Mouse (Mus musculus): Measurements from ENCODE around the gene 0610030E20Rik. TPM values are rescaled to one million over a fixed set of nuclear protein-coding genes. Genes with fewer than 3 reads are reported as not detected.
A peak's percentile ranks its signal among the peaks of the same experiment; 100 is the strongest.

The 0610030E20Rik gene
- total RNA-seq, 2 experiments from 2014 or later, result 11.4 TPM

- intact Hi-C loops (cut with DNase I; ENCODE audit: low total_unique reads), result no loop called here
- DNase-seq, result peak; percentile 92
Observed at GRCm38 (mm10) chr6:72345074-72345567, 2.0 kb upstream of the 0610030E20Rik start, which contains the start of gene Usp39. Gene Usp39 (minus strand): TSS chr6:72345184.

GRCm38 (mm10) chr6:72345633-72346032 lies 1.5 kb upstream of the 0610030E20Rik start:
- intact Hi-C loops (cut with DNase I; ENCODE audit: low total_unique reads), result no loop called here
- DNase-seq, result no peak

GRCm38 (mm10) chr6:72346261-72346660 lies 856 bp upstream of the 0610030E20Rik start:
- no peak for DNase-seq
- intact Hi-C loops (cut with DNase I; ENCODE audit: low total_unique reads), result no loop called here

GRCm38 (mm10) chr6:72348411-72348810 lies 1.3 kb downstream of the 0610030E20Rik start:
- intact Hi-C loops (cut with DNase I; ENCODE audit: low total_unique reads), result no loop called here
- no peak for DNase-seq

- DNase-seq, result no peak
- intact Hi-C loops (cut with DNase I; ENCODE audit: low total_unique reads), result no loop called here
Observed at GRCm38 (mm10) chr6:72350214-72350613, 3.1 kb downstream of the 0610030E20Rik start.

- DNase-seq, result no peak
- intact Hi-C loops (cut with DNase I; ENCODE audit: low total_unique reads), result no loop called here
Observed at GRCm38 (mm10) chr6:72352636-72353405, 5.7 kb downstream of the 0610030E20Rik start.

- intact Hi-C loops (cut with DNase I; ENCODE audit: low total_unique reads), result no loop called here
- no peak for DNase-seq
Observed at GRCm38 (mm10) chr6:72354025-72354424, 6.9 kb downstream of the 0610030E20Rik start.

GRCm38 (mm10) chr6:72355066-72355911 lies 8.2 kb downstream of the 0610030E20Rik start, which contains the start of gene Tmem150a:
Gene Tmem150a (plus strand): TSS chr6:72355447.
- DNase-seq, result peak; percentile 93
- intact Hi-C loops (cut with DNase I; ENCODE audit: low total_unique reads), result no loop called here

- no peak for DNase-seq
- intact Hi-C loops (cut with DNase I; ENCODE audit: low total_unique reads), result no loop called here
Observed at GRCm38 (mm10) chr6:72356001-72356532, 8.9 kb downstream of the 0610030E20Rik start.

GRCm38 (mm10) chr6:72357164-72358079 lies 10.3 kb downstream of the 0610030E20Rik start:
- DNase-seq, result no peak
- intact Hi-C loops (cut with DNase I; ENCODE audit: low total_unique reads), result no loop called here

GRCm38 (mm10) chr6:72358086-72358764 lies 11.1 kb downstream of the 0610030E20Rik start:
- intact Hi-C loops (cut with DNase I; ENCODE audit: low total_unique reads), result no loop called here

GRCm38 (mm10) chr6:72359343-72359742 lies 12.2 kb downstream of the 0610030E20Rik start:
- DNase-seq, result no peak
- intact Hi-C loops (cut with DNase I; ENCODE audit: low total_unique reads), result no loop called here

More at GRCm38 (mm10) chr6:72358086-72358764, 11.1 kb downstream of the 0610030E20Rik start:
- DNase-seq, result no peak

GRCm38 (mm10) chr6:72359891-72360598 lies 12.9 kb downstream of the 0610030E20Rik start:
- intact Hi-C loops (cut with DNase I; ENCODE audit: low total_unique reads), result no loop called here
- DNase-seq, result no peak

GRCm38 (mm10) chr6:72360599-72360935 lies 13.4 kb downstream of the 0610030E20Rik start:
- intact Hi-C loops (cut with DNase I; ENCODE audit: low total_unique reads), result no loop called here
- DNase-seq, result no peak

- no peak for DNase-seq
- intact Hi-C loops (cut with DNase I; ENCODE audit: low total_unique reads), result no loop called here
Observed at GRCm38 (mm10) chr6:72361121-72361551, 14.0 kb downstream of the 0610030E20Rik start.

- peak; percentile 92 for DNase-seq
- intact Hi-C loops (cut with DNase I; ENCODE audit: low total_unique reads), result no loop called here
Observed at GRCm38 (mm10) chr6:72362132-72363028, 15.3 kb downstream of the 0610030E20Rik start.

GRCm38 (mm10) chr6:72364009-72364408 lies 16.9 kb downstream of the 0610030E20Rik start:
- intact Hi-C loops (cut with DNase I; ENCODE audit: low total_unique reads), result no loop called here

More at GRCm38 (mm10) chr6:72364009-72364408, 16.9 kb downstream of the 0610030E20Rik start:
- DNase-seq, result no peak

All from gastrocnemius, postnatal 14 days (tissue).